Mouse (Mus musculus): ENCODE data around the gene Rbm25. TPM values are rescaled to one million over a fixed set of nuclear protein-coding genes. Genes with fewer than 3 reads are reported as not detected.
A peak's percentile ranks its signal among the peaks of the same experiment; 100 is the strongest.

Rbm25 gene
- total RNA-seq, 4 experiments from 2014 or later, result 35.6 to 50.7 (median 40.7) TPM

DNA sequence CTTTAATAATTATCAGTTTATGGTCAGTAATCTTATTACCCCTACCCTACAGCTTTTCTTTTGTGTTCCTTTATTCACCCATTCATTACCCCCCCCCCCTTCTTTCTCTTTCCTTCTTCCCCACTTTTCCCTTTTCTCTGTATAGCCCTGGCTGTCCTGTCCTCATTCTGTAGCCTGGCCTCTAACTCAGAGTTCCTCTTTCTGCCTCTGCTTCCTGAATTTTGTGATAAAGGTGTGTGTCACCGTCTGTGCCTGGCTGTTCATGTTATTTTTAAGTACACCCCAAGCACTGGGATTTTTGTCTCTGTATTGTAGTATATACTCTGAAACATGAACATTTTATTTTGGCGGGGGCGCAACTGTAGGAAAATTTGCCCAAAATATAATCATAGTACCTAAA is 19.3 kb downstream of the Rbm25 start:
- no peak for DNase-seq (ENCODE audit: low spot score in 2 of 2)

DNA sequence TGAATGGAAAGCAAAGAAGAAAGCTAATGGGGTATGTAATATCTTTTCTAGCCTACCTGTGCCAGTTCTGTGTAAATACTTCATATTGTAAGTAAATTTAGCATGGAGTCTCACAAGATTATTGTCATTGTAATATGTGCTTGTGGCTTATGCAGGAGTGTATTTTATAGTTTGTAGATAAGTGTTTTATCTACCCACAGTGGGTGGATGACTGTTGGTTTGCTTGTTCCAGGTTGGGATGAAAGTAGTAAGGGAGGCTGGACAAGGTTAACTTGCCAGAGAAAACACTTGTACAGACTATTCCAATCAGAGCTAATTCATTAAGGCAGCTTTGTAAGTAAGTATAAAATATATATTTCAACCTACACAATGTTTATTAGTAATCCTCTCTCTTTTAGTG is 20.4 kb downstream of the Rbm25 start:
- no peak for DNase-seq (ENCODE audit: low spot score in 2 of 2)

DNA sequence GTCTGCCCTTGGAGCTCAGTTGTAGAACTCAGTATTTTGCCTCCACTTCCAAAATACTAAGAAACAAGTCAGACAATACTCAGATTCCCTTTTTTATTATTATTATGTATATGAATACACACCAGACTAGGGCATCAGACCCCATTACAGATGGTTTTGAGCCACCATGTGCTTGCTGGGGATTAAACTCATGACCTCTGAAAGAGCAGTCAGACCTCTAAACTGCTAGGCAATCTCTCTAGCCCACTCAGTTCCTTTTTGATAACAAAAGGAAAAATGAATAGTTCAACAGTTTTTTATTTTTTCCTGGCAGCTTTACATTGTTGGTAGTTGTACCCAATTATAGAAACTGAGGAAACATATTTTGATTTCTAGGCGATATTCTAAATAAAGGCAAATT is 54.4 kb downstream of the Rbm25 start:
- DNase-seq (ENCODE audit: low spot score in 2 of 2), result no peak

DNA sequence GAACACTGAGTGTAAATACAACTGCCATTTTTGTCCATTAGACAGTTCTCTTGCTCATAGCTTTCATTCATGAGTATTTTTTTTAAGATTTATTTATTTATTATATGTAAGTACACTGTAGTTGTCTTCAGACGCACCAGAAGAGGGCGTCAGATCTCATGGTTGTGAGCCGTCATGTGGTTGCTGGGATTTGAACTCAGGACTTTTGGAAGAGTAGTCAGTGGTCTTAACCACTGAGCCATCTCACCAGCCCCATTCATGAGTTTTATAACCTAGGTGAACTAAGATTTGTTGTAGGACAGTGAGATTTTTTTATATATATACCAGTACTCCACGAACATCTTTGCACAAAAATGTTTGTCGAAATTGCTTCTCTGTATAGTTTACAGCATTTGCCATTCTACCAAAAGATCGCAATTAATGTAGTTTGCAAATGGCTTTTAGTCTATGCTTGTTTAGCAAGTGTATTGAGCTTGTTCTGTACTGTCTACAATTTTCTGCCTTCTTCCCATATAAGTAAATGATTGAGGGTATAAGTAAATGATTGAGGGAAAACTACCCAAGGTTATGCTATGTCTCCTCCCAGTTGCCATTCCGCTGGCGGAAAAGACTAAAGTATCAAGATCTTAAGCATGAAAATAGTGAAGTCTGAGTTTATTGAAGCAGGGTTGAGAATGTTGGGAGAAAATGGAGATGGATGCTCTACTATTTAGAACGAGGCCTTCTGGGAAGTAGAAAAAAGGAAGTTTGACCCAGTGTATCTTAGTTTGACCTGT is 55.7 kb downstream of the Rbm25 start:
- no peak for DNase-seq (ENCODE audit: low spot score in 2 of 2)

DNA sequence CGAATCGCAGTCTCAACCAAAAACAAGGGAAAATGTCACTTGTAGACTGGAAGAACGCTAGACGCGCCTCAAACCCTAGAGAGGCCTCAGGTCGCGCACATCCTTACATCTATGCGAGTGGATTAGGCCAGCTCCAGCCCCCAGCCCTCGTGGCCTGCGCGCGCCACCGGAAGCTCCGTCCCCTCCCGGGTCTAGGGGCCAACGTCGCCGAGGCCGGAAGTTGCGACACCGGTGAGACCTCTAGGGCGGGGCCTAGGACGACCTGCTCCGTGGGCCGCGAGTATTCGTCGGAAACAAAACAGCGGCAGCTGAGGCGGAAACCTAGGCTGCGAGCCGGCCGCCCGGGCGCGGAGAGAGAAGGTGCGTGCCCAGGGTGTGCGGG is 56.9 kb downstream of the Rbm25 start, which contains the start of gene Psen1:
TSS of gene Psen1 (plus strand) at position 219 of the 382 bp plus-strand sequence.
- peak; percentile 85 to 88 for DNase-seq (ENCODE audit: low spot score in 2 of 2)

DNA sequence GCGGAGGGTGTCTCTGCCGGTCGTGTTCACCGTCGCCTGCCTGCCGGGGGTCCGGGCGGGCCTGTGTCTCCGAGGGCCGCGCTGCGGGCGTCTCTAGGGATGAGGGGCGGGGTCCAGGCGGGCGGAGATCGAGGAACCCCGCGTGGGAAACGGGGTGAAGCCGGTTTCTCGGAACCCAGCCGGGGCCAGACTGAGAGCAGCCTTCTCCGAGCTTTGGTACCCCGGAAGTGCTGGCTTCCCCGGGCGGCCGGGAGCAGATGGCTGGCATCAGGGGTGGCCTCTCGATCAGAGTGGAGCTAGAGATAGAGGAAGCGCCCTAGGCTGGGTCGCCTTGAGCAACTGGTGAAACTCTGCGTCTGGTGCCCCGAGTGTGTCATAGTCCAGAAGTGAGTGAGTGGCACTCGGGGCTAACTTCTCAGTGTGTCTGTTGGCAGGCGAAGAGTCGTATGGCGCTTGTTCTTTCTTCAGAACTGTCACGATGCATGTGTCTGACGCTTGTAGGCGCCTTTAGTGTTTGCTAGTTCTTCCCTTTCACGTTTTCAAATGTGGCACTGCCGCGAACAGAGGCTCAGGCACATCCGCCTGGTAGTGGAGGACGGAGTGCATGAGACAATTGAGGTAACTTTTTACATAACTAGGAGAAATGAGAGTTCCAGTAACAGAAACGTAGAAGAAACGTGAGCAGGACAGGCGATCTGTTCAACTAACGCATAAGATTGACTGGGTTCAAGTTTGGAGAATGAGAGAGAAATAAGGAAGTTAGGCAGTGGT is 57.5 kb downstream of the Rbm25 start:
- no peak for DNase-seq (ENCODE audit: low spot score in 2 of 2)

DNA sequence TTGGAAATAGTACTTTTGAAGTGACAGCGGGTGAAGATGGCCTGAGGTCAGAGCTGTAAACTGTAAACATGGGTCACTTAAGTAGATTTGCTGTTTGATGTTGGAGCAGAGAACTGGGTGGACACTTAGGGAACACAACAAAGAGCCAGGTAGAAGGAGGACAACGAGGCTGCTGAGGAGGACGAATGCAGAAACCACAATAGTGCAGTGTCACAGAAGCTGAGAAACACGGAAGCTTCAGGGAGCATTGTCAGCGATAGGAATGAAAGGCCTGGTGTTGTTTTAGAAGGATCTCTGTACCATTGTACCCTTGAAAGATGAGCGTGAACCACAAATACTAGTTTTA is 58.0 kb downstream of the Rbm25 start:
- no peak for DNase-seq (ENCODE audit: low spot score in 2 of 2)

DNA sequence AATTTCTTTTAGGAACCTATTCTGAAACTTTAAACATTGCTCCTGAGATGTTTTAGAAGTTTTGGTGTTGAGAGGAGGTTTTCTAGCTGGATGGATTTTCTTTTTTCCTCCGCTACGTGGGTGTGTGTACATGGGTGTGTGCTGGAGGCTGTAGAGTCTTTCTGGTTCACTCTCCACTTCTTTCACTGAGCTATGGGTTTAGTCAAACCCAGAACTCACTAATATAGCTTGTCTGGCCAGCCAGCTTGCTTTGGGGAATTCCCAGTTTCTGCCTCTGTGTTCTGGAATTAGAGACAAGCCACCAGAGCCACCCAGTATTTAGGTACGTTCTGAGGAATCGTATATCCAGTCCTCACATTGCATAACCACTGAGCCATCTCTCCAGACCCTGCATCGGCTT is 63.0 kb downstream of the Rbm25 start:
- DNase-seq (ENCODE audit: low spot score in 2 of 2), result no peak

DNA sequence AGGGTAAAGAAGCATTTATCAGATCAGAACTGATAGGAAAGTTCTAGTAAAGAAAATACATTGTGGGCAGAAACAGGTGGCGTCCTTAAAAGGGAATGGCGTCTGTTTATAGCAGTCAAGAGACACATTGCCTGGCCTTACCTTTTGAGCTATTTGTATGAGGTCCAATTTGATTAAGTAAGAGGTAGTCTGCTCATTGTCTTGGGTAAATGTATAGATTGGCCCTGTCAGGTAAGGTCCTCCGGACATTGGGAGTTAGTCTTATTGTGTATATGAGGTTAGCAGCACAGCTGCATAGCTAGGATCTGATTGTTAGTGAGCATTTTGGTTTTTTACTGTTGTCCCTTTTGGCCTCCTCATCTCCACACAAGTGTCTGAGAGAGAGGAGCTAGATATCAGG is 63.6 kb downstream of the Rbm25 start:
- DNase-seq (ENCODE audit: low spot score in 2 of 2), result no peak

DNA sequence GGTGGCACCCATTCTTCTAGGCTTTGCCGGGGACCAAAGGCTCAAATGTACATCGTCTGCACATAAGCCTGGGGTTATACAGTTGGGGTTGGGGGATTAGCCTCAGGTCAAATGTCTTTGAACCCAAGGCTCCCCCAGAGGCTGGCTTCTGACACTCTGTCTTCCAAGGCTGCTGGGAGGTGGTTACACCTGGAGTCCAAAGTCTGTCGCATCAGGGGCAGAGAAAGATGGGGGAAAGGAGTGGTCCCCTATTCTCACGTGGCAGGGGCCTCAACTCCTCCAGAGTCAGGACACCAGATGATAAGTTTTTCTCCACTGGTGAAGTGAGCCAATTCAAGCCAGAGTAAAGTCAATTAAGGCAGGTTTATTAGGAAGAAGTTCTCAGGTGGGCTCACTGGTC is 67.6 kb downstream of the Rbm25 start:
- no peak for DNase-seq (ENCODE audit: low spot score in 2 of 2)

DNA sequence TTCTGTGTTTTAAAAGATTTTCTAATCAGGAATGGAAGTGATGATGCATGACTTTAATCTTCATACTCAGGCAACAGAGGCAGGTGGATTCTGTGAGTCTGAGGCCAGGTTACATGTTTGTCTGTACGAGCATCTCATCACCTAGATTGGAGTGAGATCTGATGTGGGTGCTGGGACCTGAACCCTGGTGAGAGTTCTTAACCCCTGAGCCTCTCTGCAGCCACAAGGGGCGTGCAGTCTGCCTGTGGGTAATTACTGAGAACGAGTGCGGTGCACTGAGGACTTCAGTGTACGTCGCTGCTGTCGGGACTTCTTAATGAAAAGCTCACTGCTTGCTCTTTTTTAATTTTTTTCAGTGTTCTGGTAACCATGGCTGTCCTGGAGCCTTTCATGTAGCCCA is 70.6 kb downstream of the Rbm25 start:
- DNase-seq (ENCODE audit: low spot score in 2 of 2), result no peak

DNA sequence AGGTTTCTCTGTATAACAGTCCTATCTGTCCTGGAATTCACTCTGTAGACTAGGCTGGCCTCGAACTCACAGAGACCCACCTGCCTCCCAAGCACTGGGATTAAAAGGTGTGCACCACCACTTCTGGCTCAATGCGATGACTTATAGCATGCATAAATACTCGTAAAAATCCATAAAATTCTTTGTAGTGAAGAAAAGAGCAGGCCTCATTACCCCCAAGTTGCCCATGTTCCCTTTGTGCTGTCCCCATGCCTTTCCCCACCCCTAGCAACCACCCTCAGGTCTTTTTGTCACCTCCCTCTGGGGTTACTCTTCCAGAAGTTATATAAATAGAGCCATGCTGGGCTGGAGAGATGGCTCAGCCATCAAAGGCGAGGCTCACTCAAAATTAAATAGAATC is 71.8 kb downstream of the Rbm25 start:
- no peak for DNase-seq (ENCODE audit: low spot score in 2 of 2)

DNA sequence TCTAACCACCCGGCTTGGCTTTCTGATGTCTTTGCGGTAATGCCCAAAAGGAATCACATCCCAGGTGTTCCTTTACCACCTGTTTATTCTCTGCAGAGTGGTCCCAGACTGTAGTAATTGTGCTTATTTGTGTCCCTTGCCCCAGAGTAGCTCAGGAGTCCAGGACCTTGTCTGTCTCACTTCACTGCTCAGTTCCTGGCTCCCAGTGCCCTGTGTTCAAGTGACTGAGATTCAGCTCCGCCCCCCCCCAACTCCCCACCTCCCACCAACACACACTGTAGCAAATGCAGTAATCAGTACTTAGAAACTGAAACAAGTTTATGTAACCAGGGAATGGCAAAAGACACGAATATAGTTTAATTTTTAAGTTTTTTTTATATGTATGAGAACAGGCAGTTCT is 75.9 kb downstream of the Rbm25 start:
- no peak for DNase-seq (ENCODE audit: low spot score in 2 of 2)

DNA sequence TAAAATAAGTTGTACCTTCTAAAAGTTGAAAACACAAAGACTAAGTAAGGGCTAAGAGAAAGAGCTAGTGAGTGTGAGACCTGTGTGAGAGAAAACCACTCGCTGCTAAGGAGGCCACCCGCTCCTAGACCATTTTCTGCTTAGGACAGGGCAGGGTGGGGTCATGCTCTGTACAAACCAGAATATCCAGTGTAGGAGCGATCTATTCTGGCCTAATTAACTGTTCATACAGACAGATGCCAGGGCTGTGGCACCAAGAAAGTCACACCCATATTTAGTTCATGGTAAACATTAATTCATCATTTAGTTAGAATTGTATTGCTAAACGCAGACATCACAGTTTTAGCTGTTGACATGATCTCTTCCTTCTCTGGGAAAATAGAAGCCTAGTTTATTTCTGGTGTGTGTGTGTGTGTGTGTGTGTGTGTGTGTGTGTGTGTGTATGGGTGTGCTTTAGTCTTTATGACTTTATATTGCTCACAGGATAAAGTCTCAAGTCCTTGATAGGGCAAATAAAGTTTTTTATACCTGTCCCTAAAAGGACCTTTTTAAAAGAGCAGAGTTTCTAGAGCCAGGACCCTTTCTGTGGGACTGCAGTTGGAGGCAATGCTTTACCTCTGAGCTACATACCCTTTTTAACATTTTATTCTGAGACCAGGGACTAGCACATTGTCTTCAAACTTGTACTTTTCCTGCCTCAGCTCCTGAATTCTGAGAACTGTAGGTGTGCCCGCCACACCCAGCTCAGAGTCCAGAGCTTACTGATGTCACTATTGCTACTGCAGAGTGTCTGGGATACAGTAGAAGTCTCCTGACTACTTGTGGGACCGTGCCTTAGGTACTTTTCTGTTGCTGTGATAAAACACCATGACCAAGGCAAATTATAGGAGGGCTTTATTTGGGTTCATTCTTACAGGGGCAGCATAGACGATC is 77.4 kb downstream of the Rbm25 start:
- DNase-seq (ENCODE audit: low spot score in 2 of 2), result no peak

DNA sequence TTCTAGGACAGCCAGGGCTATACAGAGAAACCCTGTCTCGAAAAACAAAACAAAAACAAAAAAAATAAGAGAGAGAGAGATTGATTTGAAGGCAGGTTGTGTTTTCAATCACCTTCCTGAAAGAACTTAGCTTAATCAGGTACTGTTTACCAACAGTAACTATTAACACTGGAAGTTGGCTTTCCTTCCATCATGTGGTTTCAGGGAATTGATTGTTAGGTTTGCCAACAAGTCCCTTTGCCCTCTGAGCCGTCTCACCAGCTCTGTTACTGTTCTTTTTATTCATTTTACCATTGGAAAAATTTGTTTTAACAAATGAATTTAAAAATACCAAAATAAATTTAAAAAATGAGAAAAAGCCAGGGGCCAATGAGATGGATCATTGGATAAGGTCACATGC is 78.9 kb downstream of the Rbm25 start:
- no peak for DNase-seq (ENCODE audit: low spot score in 2 of 2)

DNA sequence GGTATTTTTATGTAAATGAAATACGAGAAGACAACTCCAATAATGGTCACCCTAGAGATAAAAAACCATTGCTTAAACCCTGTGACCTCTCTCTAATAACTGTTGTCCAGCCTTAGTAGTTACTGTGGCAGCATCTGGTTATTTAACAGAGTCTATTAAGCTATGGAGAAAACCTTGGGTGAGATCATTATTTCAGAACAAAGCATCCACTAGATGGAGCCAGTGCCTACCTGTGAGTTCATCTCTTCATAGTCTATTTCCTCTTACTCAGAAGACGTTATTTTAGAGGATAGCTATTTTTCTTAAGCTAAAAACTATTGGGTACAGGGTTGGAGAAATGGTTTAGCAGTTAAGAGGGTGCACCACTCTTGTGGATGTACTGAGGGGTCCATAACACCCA is 82.7 kb downstream of the Rbm25 start:
- DNase-seq (ENCODE audit: low spot score in 2 of 2), result no peak

DNA sequence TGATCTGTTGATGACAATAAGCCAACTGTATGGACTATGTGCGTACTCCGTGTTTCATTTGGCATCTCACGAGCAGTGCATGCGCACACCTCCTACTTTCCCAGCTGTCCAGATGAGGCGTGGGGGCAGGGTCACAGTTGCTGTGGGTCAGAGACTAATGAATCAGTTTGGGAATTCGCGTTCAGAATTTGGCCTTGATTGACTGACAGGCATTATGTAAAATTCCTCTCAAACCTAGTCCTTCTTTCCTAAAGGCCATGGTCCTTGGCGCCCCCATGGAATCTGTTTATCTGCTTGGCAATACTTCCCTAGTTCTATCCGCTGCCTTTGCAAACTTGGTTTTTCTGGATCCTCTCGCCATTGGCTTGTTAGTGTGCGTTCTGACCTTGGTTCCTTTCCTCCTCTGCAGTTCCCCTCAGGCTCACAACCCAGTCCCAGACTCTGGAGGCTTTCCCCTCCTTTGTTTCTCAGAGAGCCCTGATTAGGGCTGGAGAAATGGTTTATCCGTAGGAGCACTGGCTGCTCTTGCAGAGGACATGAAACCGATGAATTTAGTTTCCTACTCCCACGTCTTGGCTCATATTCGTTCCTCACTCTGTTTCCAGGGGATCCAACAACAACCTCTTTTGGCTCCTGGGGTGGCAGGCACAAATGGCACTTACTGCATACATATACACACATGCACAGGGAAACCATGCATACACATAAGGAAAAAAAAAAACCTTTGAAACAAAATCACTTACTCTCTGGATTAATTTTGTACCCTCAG is 85.6 kb downstream of the Rbm25 start:
- DNase-seq (ENCODE audit: low spot score in 2 of 2), result no peak

DNA sequence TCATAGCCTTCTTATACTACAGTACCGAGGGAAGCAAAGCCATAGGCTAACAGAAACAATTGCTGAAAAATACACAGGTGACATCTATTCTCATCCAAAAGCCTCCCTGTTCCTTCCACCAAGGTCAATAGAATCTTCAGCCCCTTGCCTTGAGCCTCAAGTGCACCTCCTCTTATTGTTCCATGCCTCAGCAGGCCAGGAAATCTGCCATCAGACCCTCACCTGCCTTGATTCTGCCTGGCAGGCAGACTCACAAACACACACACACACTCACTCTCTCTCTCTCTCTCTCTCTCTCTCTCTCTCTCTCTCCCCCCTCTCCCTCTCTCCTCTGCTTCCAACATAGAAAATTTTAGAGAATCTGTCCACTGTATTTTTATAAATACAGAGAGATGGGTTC is 88.4 kb downstream of the Rbm25 start:
- DNase-seq (ENCODE audit: low spot score in 2 of 2), result no peak

DNA sequence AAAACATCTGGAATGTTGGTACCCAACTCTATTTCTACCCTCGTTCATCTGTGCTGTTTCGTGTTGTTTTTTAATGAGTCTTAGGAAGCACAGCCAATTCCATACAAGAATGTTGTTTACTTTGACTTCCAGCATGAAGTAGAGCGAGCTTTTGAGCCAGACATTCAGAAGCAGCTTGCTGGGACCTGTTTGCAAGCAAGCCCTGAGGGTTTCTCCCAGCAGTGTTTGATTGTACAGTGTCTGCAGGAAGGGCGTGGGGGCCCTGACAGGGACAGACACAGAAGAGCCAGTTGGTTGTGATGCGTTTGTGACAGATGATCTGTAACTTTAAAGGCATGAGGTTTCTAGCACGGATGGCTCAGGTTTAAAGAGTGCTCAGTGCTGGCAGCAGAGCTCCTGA is 90.2 kb downstream of the Rbm25 start:
- DNase-seq (ENCODE audit: low spot score in 2 of 2), result peak in 1 of 2 experiments; percentile 10

DNA sequence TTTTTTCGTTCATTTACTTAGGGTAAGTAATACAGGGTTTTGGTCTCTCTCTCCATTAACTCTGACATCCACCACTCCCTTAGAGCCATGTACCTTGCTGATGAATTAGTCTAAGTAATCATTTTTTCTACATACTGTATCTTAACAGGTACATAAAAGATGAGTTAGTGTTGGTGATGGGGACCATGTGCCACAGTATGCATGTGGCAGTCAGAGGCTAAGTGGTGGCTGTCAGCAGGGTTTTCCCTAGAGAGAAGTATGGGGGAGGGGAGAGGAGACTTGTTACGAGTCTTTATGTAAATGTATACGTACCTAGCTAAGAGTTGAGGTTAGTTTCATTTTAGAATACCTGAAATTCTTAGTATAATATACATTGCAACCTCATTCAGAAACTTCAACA is 92.0 kb downstream of the Rbm25 start:
- DNase-seq (ENCODE audit: low spot score in 2 of 2), result no peak
